Mouse (Mus musculus) small intestine, adult 2 months (tissue): ENCODE data around the gene Ndufs2.

ENCODE experiments used
- CTCF ChIP-seq: fragments of 200-500 bp; IDR thresholded peaks from 2 replicates; pipeline ENCODE4 v1.5.1; 2012; ENCODE audit warnings: low read depth, mild to moderate bottlenecking, control low read depth, inconsistent platforms, low read length, moderate library complexity, mixed read lengths; ENCODE audit not compliant: insufficient replicate concordance, insufficient read length; ENCODE audit errors: extremely low read depth
- POLR2A ChIP-seq: fragments of 200-500 bp; IDR thresholded peaks from 2 replicates; pipeline ENCODE4 v1.6.1; 2012; ENCODE audit warnings: low read depth, mild to moderate bottlenecking, control low read depth, inconsistent platforms, low read length, moderate library complexity

DNA sequence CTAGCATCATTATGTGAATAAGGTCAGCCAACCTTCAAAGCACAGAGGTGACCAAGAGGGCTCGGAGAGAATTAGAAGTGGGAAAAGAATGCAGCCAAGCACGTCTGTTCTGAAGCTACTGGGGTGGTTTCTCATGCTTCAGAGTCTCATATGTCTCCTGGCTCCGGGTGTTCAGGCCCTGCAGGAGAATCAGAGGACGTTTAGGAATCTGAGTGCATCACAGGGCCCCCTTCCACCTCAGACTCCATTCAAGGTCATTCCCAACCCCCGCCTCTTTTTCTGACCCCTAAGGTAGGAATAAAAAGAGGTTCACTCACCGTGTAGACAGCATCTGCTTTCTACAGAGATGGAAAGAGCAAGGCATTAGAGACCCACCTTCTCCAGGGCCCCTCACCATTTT, 21.4 kb downstream of the Ndufs2 start:
- TF ChIP-seq CTCF (no peak), POLR2A (no peak)
